Mouse (Mus musculus): Measurements from ENCODE around the gene Emx1. TPM values are rescaled to one million over a fixed set of nuclear protein-coding genes. Genes with fewer than 3 reads are reported as not detected.
"Not testable (repeated sequence)": the region's sequence is repeated elsewhere in the genome, so short reads cannot be mapped to it uniquely, and the experiment has no call there.

The Emx1 gene
- polyA plus RNA-seq (2015; fragmentation: Nextera tagmentation; extraction: Ambion mirVana): 0.10 TPM in 1 of 2 replicates, not detected in the other

DNA sequence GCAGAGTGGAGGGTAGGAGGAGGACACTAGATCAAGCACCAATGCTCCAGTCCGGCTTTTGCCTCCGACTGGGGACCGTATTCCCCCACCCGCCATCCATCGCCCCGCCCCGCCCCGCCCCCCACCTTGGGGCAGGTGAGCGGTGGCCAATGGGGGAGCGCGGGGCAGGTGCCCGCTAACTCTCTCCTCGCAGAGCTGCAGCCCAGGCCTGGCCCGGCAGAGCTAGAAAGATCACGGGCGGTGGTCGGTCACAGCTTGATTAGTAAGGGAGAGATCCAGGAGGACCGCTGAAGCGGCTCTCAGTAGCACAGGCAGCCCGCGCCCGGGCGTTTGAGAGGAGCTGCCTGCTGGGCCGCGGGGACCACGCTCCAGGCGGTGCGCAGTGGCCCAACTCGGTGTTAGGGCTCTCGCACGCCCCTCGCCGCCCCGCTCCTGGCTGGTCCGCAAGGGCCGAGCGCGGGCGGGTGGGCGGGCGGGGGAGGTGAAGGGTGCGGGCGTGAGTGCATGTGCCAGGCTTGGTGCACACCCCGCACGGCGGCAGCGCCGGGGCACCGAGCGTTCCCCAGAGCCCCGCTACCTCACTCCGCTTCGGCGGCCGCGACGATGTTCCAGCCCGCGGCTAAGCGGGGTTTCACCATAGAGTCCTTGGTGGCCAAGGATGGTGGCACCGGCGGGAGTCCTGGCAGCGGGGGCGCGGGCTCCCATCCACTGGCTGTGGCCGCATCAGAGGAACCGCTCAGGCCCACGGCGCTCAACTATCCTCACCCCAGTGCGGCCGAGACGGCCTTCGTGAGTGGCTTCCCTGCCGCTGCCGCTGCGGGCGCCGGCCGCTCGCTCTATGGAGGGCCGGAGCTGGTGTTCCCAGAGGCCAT, at the start of gene Emx1:
Gene Emx1 (plus strand): TSS at position 99 of the 872 bp plus-strand sequence.
- ATAC-seq: peak; percentile 85
- peak within 1 kb of the TSS; percentile 84 for H3K4me2 ChIP-seq (ENCODE audit: low read depth, low read length)
- H3K27ac ChIP-seq (ENCODE audit: low read length): no peak within 1 kb of the TSS
- peak within 1 kb of the TSS; percentile 45 for H3K4me3 ChIP-seq (ENCODE audit: low read length)
- no peaks in the 10 kb centered on the region for H3K9me3 ChIP-seq (ENCODE audit: control insufficient read depth, low read length)
- peaks cover 27% of the 10 kb centered on the region for H3K4me1 ChIP-seq (ENCODE audit: control insufficient read depth, insufficient read depth, low read length)
- WGBS: under 1% methylated on average over 77 of the region's 81 CpGs
- no peaks in the 10 kb centered on the region for H3K36me3 ChIP-seq (ENCODE audit: control insufficient read depth, insufficient read depth, low read length)
- peak within 1 kb of the TSS; percentile 45; the same call in 1 of the 2 replicates for H3K9ac ChIP-seq (ENCODE audit: low read depth, low read length)
- H3K27me3 ChIP-seq (replicated peaks; ENCODE audit: control insufficient read depth, insufficient read depth, low read length): peaks cover 66% of the 10 kb centered on the region

GRCm38 (mm10) chr6:85139534-85139933, 47.7 kb upstream of the Emx1 start:
- Histone ChIP-seq H3K9ac (ENCODE audit: low read depth, low read length) (no peak overlapping the region), H3K36me3 (ENCODE audit: control insufficient read depth, insufficient read depth, low read length) (no peaks in the 10 kb centered on the region), H3K9me3 (ENCODE audit: control insufficient read depth, low read length) (no peaks in the 10 kb centered on the region), H3K4me1 (ENCODE audit: control insufficient read depth, insufficient read depth, low read length) (peaks cover 4% of the 10 kb centered on the region), H3K4me2 (ENCODE audit: low read depth, low read length) (no peak overlapping the region), H3K4me3 (ENCODE audit: low read length) (no peak overlapping the region), H3K27me3 (replicated peaks; ENCODE audit: control insufficient read depth, insufficient read depth, low read length) (no peaks in the 10 kb centered on the region), H3K27ac (ENCODE audit: low read length) (no peak overlapping the region)
- WGBS: 91% methylated on average over 2 of the region's 2 CpGs
- no peak for ATAC-seq

DNA sequence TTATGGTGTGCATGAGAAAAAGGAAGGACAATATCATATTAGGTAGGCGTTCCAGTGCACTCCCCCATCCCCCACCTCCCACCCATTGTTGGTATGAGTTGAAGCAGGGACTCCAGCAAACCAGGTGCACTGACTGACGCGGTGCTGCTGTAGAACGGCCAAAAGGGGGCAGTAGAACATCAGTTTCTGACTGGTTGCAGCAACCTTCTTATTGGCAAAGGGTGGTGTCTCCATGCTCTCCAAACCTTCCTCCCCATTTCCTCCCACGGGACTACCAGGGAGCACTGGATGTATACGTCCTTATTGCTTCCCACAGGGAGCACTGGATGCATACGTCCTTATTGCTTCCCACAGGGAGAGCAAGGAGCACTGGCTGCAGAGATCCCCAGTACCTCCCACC, 46.2 kb upstream of the Emx1 start:
- not testable (repeated sequence) for H3K27ac ChIP-seq (ENCODE audit: low read length); H3K9me3 ChIP-seq (ENCODE audit: control insufficient read depth, low read length)
- WGBS: 6% methylated on average over 6 of the region's 7 CpGs

DNA sequence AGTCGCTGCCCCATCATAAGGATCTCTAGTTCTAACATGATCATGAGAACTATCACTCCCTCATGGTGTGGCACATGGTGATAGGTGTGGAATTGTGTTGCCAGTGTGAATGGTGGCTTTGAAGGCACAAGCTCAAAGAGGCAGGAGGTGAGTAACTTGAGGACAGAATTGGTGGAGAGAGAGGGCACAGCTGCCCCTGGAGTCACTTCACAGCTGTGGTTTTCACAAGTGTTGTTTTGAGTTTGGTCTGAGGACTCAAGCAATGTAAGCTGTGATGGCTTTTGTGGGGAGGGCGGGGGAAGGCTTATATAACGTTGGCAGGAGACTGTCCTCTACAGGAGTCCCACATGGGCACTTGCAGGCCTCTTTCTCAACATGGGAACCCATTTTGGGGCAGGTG, 42.8 kb upstream of the Emx1 start:
- ATAC-seq: no peak
- Histone ChIP-seq H3K9ac (ENCODE audit: low read depth, low read length) (no peak overlapping the region), H3K4me2 (ENCODE audit: low read depth, low read length) (no peak overlapping the region), H3K27ac (ENCODE audit: low read length) (no peak overlapping the region), H3K27me3 (replicated peaks; ENCODE audit: control insufficient read depth, insufficient read depth, low read length) (no peaks in the 10 kb centered on the region), H3K9me3 (ENCODE audit: control insufficient read depth, low read length) (no peaks in the 10 kb centered on the region), H3K36me3 (ENCODE audit: control insufficient read depth, insufficient read depth, low read length) (no peaks in the 10 kb centered on the region), H3K4me3 (ENCODE audit: low read length) (no peak overlapping the region), H3K4me1 (ENCODE audit: control insufficient read depth, insufficient read depth, low read length) (no peaks in the 10 kb centered on the region)
- 72% methylated on average over 3 of the region's 3 CpGs for WGBS

More for the DNA sequence above, 46.2 kb upstream of the Emx1 start:
- H3K4me2 ChIP-seq (ENCODE audit: low read depth, low read length); H3K4me3 ChIP-seq (ENCODE audit: low read length); ATAC-seq; H3K4me1 ChIP-seq (ENCODE audit: control insufficient read depth, insufficient read depth, low read length); H3K36me3 ChIP-seq (ENCODE audit: control insufficient read depth, insufficient read depth, low read length); H3K9ac ChIP-seq (ENCODE audit: low read depth, low read length); H3K27me3 ChIP-seq (replicated peaks; ENCODE audit: control insufficient read depth, insufficient read depth, low read length): not testable (repeated sequence)

GRCm38 (mm10) chr6:85147636-85148035, 39.6 kb upstream of the Emx1 start:
- Histone ChIP-seq H3K4me3 (ENCODE audit: low read length) (no peak overlapping the region), H3K4me1 (ENCODE audit: control insufficient read depth, insufficient read depth, low read length) (no peaks in the 10 kb centered on the region), H3K36me3 (ENCODE audit: control insufficient read depth, insufficient read depth, low read length) (no peaks in the 10 kb centered on the region), H3K9me3 (ENCODE audit: control insufficient read depth, low read length) (no peaks in the 10 kb centered on the region), H3K27me3 (replicated peaks; ENCODE audit: control insufficient read depth, insufficient read depth, low read length) (no peaks in the 10 kb centered on the region), H3K27ac (ENCODE audit: low read length) (no peak overlapping the region), H3K4me2 (ENCODE audit: low read depth, low read length) (no peak overlapping the region), H3K9ac (ENCODE audit: low read depth, low read length) (no peak overlapping the region)
- WGBS: 60% methylated on average over 3 of the region's 3 CpGs
- no peak for ATAC-seq

GRCm38 (mm10) chr6:85150386-85150785, 36.9 kb upstream of the Emx1 start:
- 80% methylated on average over 3 of the region's 3 CpGs for WGBS
- no peak overlapping the region for H3K4me2 ChIP-seq (ENCODE audit: low read depth, low read length)
- no peaks in the 10 kb centered on the region for H3K36me3 ChIP-seq (ENCODE audit: control insufficient read depth, insufficient read depth, low read length)
- no peaks in the 10 kb centered on the region for H3K27me3 ChIP-seq (replicated peaks; ENCODE audit: control insufficient read depth, insufficient read depth, low read length)
- ATAC-seq: no peak
- H3K4me3 ChIP-seq (ENCODE audit: low read length): no peak overlapping the region
- H3K9ac ChIP-seq (ENCODE audit: low read depth, low read length): no peak overlapping the region
- peaks cover 6% of the 10 kb centered on the region; the same call in 1 of the 2 replicates for H3K4me1 ChIP-seq (ENCODE audit: control insufficient read depth, insufficient read depth, low read length)
- H3K9me3 ChIP-seq (ENCODE audit: control insufficient read depth, low read length): no peaks in the 10 kb centered on the region
- no peak overlapping the region for H3K27ac ChIP-seq (ENCODE audit: low read length)

GRCm38 (mm10) chr6:85153970-85154540, 33.2 kb upstream of the Emx1 start:
- no peak overlapping the region for H3K4me3 ChIP-seq (ENCODE audit: low read length)
- H3K4me1 ChIP-seq (ENCODE audit: control insufficient read depth, insufficient read depth, low read length): peaks cover 10% of the 10 kb centered on the region
- peak; percentile 26; the same call in 1 of the 2 replicates for ATAC-seq
- no peak overlapping the region for H3K9ac ChIP-seq (ENCODE audit: low read depth, low read length)
- H3K36me3 ChIP-seq (ENCODE audit: control insufficient read depth, insufficient read depth, low read length): no peaks in the 10 kb centered on the region
- 19% methylated on average over 9 of the region's 9 CpGs for WGBS
- no peak overlapping the region for H3K4me2 ChIP-seq (ENCODE audit: low read depth, low read length)
- H3K9me3 ChIP-seq (ENCODE audit: control insufficient read depth, low read length): no peaks in the 10 kb centered on the region
- no peak overlapping the region for H3K27ac ChIP-seq (ENCODE audit: low read length)
- no peaks in the 10 kb centered on the region for H3K27me3 ChIP-seq (replicated peaks; ENCODE audit: control insufficient read depth, insufficient read depth, low read length)

DNA sequence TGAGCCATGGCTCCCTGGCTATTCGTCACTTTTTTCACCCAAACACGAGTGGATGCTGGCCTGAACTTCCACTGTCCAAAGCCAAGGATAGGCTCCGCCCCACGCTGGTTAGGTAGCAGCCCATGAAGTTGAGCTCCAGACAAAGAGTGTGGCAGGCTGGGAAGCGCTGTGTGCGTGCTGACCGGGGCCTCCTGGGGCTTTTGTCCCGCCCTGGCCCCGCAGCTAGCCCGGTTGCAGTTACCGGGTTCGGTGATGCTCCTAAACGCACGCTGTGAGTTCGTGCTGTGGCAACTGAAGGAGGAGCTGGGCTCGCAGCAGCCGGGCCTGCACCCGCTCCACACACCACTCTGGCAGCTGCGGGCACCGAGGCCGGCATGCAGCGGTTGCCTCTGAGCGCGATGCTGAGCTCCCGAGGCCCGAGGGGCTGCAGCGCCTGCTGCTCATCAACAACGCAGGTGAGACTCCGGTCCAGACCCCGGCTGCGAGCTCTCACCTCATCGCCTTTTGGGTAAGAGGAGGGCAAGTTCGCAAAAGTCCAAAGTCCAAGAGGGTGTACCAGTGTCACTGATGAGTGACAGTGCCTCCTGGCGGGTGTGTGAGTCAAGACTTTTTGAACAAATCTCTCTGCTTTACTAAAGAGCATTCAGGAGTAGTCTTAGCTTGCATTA, 32.2 kb upstream of the Emx1 start:
- Histone ChIP-seq H3K27me3 (replicated peaks; ENCODE audit: control insufficient read depth, insufficient read depth, low read length) (no peaks in the 10 kb centered on the region), H3K4me3 (ENCODE audit: low read length) (peak overlapping the region; percentile 56), H3K4me2 (ENCODE audit: low read depth, low read length) (peak overlapping the region; percentile 87), H3K4me1 (ENCODE audit: control insufficient read depth, insufficient read depth, low read length) (peaks cover 10% of the 10 kb centered on the region), H3K9ac (ENCODE audit: low read depth, low read length) (peak overlapping the region; percentile 69), H3K27ac (ENCODE audit: low read length) (no peak overlapping the region), H3K36me3 (ENCODE audit: control insufficient read depth, insufficient read depth, low read length) (no peaks in the 10 kb centered on the region), H3K9me3 (ENCODE audit: control insufficient read depth, low read length) (no peaks in the 10 kb centered on the region)
- WGBS: 2% methylated on average over 34 of the region's 34 CpGs
- ATAC-seq: peak; percentile 64

DNA sequence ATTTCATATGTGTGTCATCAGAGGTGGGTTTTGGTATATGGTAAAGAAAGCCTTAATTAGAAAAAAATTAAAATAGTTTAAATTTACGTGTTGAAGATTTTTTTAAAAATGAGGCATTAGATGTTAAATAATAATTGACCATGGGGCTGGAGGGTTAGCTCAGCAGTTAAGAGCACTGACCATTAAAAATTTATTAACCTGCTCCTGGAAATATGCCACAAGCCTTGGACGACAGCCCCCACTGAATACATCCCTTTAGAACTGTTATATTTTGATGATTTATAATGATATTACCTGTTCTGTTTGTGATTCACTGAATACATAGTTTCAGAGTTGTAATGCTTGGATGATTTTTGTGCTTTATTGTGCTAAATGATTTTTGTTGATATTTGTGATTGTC, 30.7 kb upstream of the Emx1 start:
- H3K27me3 ChIP-seq (replicated peaks; ENCODE audit: control insufficient read depth, insufficient read depth, low read length); H3K36me3 ChIP-seq (ENCODE audit: control insufficient read depth, insufficient read depth, low read length); ATAC-seq; H3K4me1 ChIP-seq (ENCODE audit: control insufficient read depth, insufficient read depth, low read length); H3K9ac ChIP-seq (ENCODE audit: low read depth, low read length); H3K4me2 ChIP-seq (ENCODE audit: low read depth, low read length); H3K27ac ChIP-seq (ENCODE audit: low read length); H3K4me3 ChIP-seq (ENCODE audit: low read length); H3K9me3 ChIP-seq (ENCODE audit: control insufficient read depth, low read length): not testable (repeated sequence)
- 78% methylated on average over 2 of the region's 2 CpGs for whole genome bisulfite sequencing

Measured in intestine, embryonic 16.5 days (tissue).